Comparison of ENCODE assay signal across 35 mouse cellular contexts in genomic region chr11:50365322-50365721, GRCm38 (mm10). TPM values are rescaled to one million over a fixed set of nuclear protein-coding genes. Genes with fewer than 3 reads are reported as not detected.
"Had no signal": no experiment of that assay in that cellular context is flagged by ENCODE, and none has a peak within 500 bp of the region (broad histone marks: within the 10 kb centered on the region; RNA-seq: fewer than 3 reads in every experiment).

No protein-coding gene starts in this region.

- H3K4me1 ChIP-seq: limb, embryonic 12.5 days; limb, embryonic 13.5 days; limb, embryonic 15.5 days; lung, embryonic 15.5 days; midbrain, embryonic 12.5 days had no signal

- H3K9ac ChIP-seq: limb, embryonic 12.5 days; limb, embryonic 13.5 days; limb, embryonic 15.5 days; liver, embryonic 12.5 days; liver, embryonic 13.5 days; liver, embryonic 14.5 days; liver, embryonic 15.5 days; liver, postnatal 0 days; lung, embryonic 14.5 days; lung, embryonic 15.5 days; midbrain, embryonic 12.5 days; midbrain, embryonic 13.5 days; midbrain, embryonic 15.5 days had no signal

- H3K4me3 ChIP-seq: limb, embryonic 10.5 days; limb, embryonic 12.5 days; limb, embryonic 13.5 days; limb, embryonic 15.5 days; liver, embryonic 12.5 days; liver, embryonic 13.5 days; liver, embryonic 15.5 days; lung, embryonic 15.5 days; megakaryocyte, embryonic 14.5 days; midbrain, embryonic 10.5 days; midbrain, embryonic 12.5 days; midbrain, embryonic 13.5 days; midbrain, embryonic 15.5 days; myocyte had no signal

- H3K27me3 ChIP-seq: limb, embryonic 13.5 days; limb, embryonic 15.5 days; lung, embryonic 15.5 days; midbrain, embryonic 15.5 days had no signal

- H3K4me2 ChIP-seq: limb, embryonic 12.5 days; limb, embryonic 13.5 days; limb, embryonic 15.5 days; liver, embryonic 11.5 days; liver, embryonic 12.5 days; liver, embryonic 13.5 days; liver, embryonic 15.5 days; lung, embryonic 14.5 days; lung, embryonic 15.5 days; midbrain, embryonic 11.5 days; midbrain, embryonic 12.5 days; midbrain, embryonic 13.5 days; midbrain, embryonic 15.5 days had no signal

- DNase-seq: left cerebral cortex, postnatal 4 days; liver; lung, embryonic 14.5 days; lung, postnatal 10 days; lung, postnatal 14 days; lung, postnatal 36 days; midbrain, embryonic 14.5 days had no signal

- H3K9me3 ChIP-seq: limb, embryonic 10.5 days; limb, embryonic 12.5 days; limb, embryonic 13.5 days; limb, embryonic 15.5 days; liver, embryonic 12.5 days; liver, embryonic 13.5 days; liver, embryonic 15.5 days; lung, embryonic 15.5 days; midbrain, embryonic 10.5 days; midbrain, embryonic 12.5 days; midbrain, embryonic 13.5 days; midbrain, embryonic 15.5 days had no signal

- H3K27ac ChIP-seq: limb, embryonic 10.5 days; limb, embryonic 12.5 days; limb, embryonic 13.5 days; limb, embryonic 15.5 days; liver, embryonic 12.5 days; liver, embryonic 13.5 days; liver, embryonic 14.5 days; liver, embryonic 15.5 days; lung, embryonic 15.5 days; macrophage; midbrain, embryonic 10.5 days; midbrain, embryonic 12.5 days; midbrain, embryonic 13.5 days; midbrain, embryonic 15.5 days had no signal

- H3K36me3 ChIP-seq: limb, embryonic 10.5 days; limb, embryonic 12.5 days; limb, embryonic 13.5 days; limb, embryonic 15.5 days; liver, embryonic 12.5 days; liver, embryonic 13.5 days; liver, embryonic 15.5 days; lung, embryonic 15.5 days; midbrain, embryonic 10.5 days; midbrain, embryonic 12.5 days; midbrain, embryonic 13.5 days; midbrain, embryonic 15.5 days had no signal

RNA-seq across cellular contexts. Expression of gene Cby3, which starts 11.1 kb away (rescaled TPM):
- total RNA-seq: left cerebral cortex, postnatal 10 days; left cerebral cortex, postnatal 14 days; left cerebral cortex, postnatal 36 days; left cerebral cortex, postnatal 4 days; liver, adult 2 months; megakaryocyte, adult 5-6 weeks; monocyte, adult 5-6 weeks had no signal
- polyA plus RNA-seq: limb, embryonic 11.5 days; limb, embryonic 12.5 days; liver, adult 2 months; liver, embryonic 11.5 days; liver, embryonic 13.5 days; liver, embryonic 14.5 days; liver, embryonic 15.5 days; liver, embryonic 16.5 days; macrophage; midbrain, embryonic 11.5 days; midbrain, embryonic 12.5 days; myocyte; neural tube, embryonic 11.5 days had no signal
